Mouse (Mus musculus) embryonic facial prominence, embryonic 11.5 days (tissue): ENCODE measurements at regions not wholly inside any gene's neighbourhood (a gene's known extent, or its start where the extent isn't known, plus 50 kb on each side); places are given as distances from the start of the nearest gene placed in this dataset.

Experiments used
- ATAC-seq: fragments of 200-750 bp; cut with Nextera tagmentation; replicated peaks from 2 replicates; pipeline ENCODE4 v1.8.0; 2017; ENCODE audit warnings: low read depth; ENCODE audit not compliant: insufficient number of reproducible peaks, low FRiP score, low TSS enrichment
- DNase-seq: peaks from one replicate; pipeline ENCODE4 v3.0.0-alpha.2; 2015; ENCODE audit warnings: low spot score
- H3K27ac ChIP-seq: fragments of 300-500 bp; sonication (generic); replicated peaks from 2 replicates; pipeline ENCODE4 v1.5.1; 2014; ENCODE audit warnings: mild to moderate bottlenecking, low read depth, low read length, control low read depth
- H3K27me3 ChIP-seq: fragments of 300-500 bp; sonication (generic); 2 replicates; pipeline ENCODE4 v1.6.1; 2014; ENCODE audit warnings: mild to moderate bottlenecking, low read length, moderate library complexity, mixed read lengths; ENCODE audit not compliant: control insufficient read depth, insufficient read depth
- H3K36me3 ChIP-seq: fragments of 300-500 bp; sonication (generic); replicated peaks from 2 replicates; pipeline ENCODE4 v1.6.1; 2014; ENCODE audit warnings: low read depth, mild to moderate bottlenecking, low read length, moderate library complexity, mixed read lengths; ENCODE audit not compliant: control insufficient read depth, insufficient read depth
- H3K4me1 ChIP-seq: fragments of 300-500 bp; sonication (generic); 2 replicates; pipeline ENCODE4 v1.6.1; 2014; ENCODE audit warnings: low read length, mixed read lengths; ENCODE audit not compliant: control insufficient read depth, insufficient read depth
- H3K4me2 ChIP-seq: fragments of 300-500 bp; sonication (generic); 2 replicates; pipeline ENCODE4 v1.6.1; 2014; ENCODE audit warnings: low read depth, mild to moderate bottlenecking, control low read depth, low read length, moderate library complexity
- H3K4me3 ChIP-seq: fragments of 300-500 bp; sonication (generic); 2 replicates; pipeline ENCODE4 v1.5.1; 2014; ENCODE audit warnings: low read depth, low read length, control low read depth
- H3K9ac ChIP-seq: fragments of 300-500 bp; sonication (generic); replicated peaks from 2 replicates; pipeline ENCODE4 v1.6.1; 2014; ENCODE audit warnings: mild to moderate bottlenecking, control low read depth, low read length
- H3K9me3 ChIP-seq: fragments of 300-500 bp; sonication (generic); replicated peaks from 2 replicates; pipeline ENCODE4 v1.6.1; 2016; ENCODE audit warnings: mild to moderate bottlenecking, low read length, inconsistent platforms, mixed read lengths; ENCODE audit not compliant: control insufficient read depth
- WGBS: fragments of 180-500 bp; shearing (Covaris S2); extraction: QIAGEN DNeasy Blood & Tissue Kit; methylation state at CpG from one replicate; pipeline ENCODE4 v1.1.7; 2014; 5-methylcytosine and 5-hydroxymethylcytosine counted together

DNA sequence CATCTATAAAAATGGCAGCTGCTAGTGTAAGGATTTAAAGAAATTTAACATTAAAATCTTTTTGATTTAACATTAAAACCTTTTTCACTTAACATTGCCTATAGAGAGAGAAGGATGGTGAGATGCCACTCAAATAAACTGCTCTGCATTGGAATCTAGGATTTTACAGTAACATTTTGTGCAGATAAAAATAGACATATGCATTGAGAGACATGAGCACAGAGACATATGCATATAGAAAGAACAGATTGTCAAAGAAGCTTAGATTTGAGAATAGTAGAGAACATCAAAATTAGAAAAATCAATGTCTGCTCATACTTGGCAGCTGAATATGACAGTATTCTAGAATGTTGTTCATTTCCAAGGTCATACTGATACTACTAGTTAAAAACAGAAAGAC lies 220.2 kb downstream of the Arap2 start:
- DNase-seq, result no peak
- Histone ChIP-seq H3K36me3 (no peaks in the 10 kb centered on the region), H3K27me3 (no peaks in the 10 kb centered on the region), H3K9ac (no peak overlapping the region), H3K27ac (no peak overlapping the region), H3K9me3 (no peaks in the 10 kb centered on the region), H3K4me2 (no peak overlapping the region), H3K4me1 (no peaks in the 10 kb centered on the region), H3K4me3 (no peak overlapping the region)
- no peak for ATAC-seq

DNA sequence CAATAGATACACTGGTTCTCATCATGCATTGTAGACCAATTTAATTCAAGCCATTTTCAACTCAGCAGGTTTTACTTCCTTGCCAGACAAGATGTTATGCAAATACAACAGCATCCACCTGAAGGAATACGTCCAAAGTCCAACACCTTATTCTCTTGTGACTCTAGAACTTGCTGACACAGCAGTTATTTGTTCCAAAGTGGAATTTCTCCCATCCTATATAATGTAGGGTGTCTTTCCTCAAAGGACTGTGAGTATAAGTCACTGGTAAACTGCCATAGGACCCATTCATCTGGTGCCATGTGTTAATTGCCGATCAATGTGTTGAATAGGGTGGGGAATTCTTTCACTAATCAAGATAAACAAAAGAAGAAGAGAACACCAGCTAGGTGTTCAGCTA lies 226.7 kb downstream of the Arap2 start:
- H3K27me3 ChIP-seq, result no peaks in the 10 kb centered on the region
- ATAC-seq (no peak), DNase-seq (no peak)
- H3K4me3 ChIP-seq, result no peak overlapping the region
- 87% methylated on average over 2 of the region's 2 CpGs for WGBS
- H3K4me1 ChIP-seq, result no peaks in the 10 kb centered on the region
- no peak overlapping the region for H3K27ac ChIP-seq
- H3K36me3 ChIP-seq, result no peaks in the 10 kb centered on the region
- no peak overlapping the region for H3K4me2 ChIP-seq
- no peaks in the 10 kb centered on the region for H3K9me3 ChIP-seq
- H3K9ac ChIP-seq, result no peak overlapping the region

DNA sequence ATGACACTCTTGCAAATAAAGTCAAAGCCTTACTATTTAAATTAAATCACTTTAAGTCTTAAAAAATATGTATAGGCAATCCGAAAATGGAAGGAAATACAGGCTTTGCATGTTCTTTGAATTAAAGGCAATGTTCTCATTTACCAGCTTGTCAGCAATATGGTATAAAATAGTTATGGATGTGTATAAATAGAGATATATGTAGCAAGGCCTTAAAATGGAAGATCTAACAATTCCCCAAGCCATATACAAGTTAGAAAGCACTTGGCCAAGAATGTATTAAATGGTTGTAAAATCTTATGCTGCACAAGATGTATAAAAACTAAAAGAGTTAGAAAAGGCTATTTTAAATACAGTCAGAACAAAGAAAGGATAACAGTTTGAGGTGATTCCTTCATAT lies 254.1 kb downstream of the Arap2 start:
- Histone ChIP-seq H3K4me3 (no peak overlapping the region), H3K4me2 (no peak overlapping the region), H3K9ac (no peak overlapping the region), H3K9me3 (no peaks in the 10 kb centered on the region), H3K36me3 (no peaks in the 10 kb centered on the region), H3K4me1 (no peaks in the 10 kb centered on the region), H3K27ac (no peak overlapping the region), H3K27me3 (no peaks in the 10 kb centered on the region)
- WGBS, result 65% methylated on average over 1 of the region's 1 CpGs
- DNase-seq (no peak), ATAC-seq (no peak)

DNA sequence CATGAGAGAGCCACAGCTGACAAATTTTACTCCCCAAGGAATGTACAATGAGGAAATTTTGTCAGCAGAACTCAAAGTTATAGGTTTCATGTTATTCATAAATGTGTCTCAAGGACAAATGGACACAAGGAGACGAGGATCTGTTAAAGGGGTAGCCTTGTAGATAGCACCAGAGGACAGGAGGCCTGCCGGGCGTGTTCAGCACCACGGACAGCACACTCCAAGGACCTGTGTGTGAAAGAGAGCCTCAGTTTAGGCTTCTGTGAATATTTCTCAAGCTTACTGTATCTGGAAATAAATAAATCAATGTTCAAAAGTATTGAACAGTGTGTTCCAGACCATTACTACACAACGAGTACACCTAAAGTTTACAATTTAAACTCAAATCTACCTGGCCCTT lies 282.4 kb downstream of the Arap2 start:
- peak; percentile 78 for DNase-seq
- Histone ChIP-seq H3K27ac (no peak overlapping the region), H3K9me3 (no peaks in the 10 kb centered on the region), H3K4me3 (no peak overlapping the region), H3K4me2 (no peak overlapping the region), H3K27me3 (no peaks in the 10 kb centered on the region), H3K9ac (no peak overlapping the region), H3K36me3 (no peaks in the 10 kb centered on the region), H3K4me1 (no peaks in the 10 kb centered on the region)
- peak; percentile 80; the same call in 1 of the 2 replicates for ATAC-seq
- WGBS, result 37% methylated on average over 5 of the region's 5 CpGs

DNA sequence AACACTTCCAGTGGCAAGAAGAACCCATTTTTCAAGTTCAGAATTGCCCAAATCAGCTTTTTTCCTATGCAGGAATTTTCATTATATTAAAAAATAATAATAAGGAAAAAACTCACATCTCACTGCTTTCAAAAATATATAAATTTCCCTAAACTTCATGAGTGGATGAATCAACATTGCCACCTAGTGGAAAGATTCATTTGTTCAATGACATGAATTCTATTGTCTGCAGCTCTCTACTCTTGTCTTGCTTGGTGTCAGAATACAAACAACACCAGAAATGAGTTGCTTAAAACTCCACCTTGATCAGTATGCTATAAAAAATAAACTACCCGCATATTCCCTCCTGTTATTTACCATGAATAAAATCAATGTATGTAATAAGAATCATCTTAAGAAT lies 285.0 kb downstream of the Arap2 start:
- Histone ChIP-seq H3K4me2 (no peak overlapping the region), H3K4me1 (no peaks in the 10 kb centered on the region), H3K27ac (no peak overlapping the region), H3K9me3 (no peaks in the 10 kb centered on the region), H3K36me3 (no peaks in the 10 kb centered on the region), H3K4me3 (no peak overlapping the region), H3K27me3 (no peaks in the 10 kb centered on the region), H3K9ac (no peak overlapping the region)
- peak; percentile 69 for DNase-seq
- ATAC-seq, result no peak
- 29% methylated on average over 1 of the region's 1 CpGs for WGBS

DNA sequence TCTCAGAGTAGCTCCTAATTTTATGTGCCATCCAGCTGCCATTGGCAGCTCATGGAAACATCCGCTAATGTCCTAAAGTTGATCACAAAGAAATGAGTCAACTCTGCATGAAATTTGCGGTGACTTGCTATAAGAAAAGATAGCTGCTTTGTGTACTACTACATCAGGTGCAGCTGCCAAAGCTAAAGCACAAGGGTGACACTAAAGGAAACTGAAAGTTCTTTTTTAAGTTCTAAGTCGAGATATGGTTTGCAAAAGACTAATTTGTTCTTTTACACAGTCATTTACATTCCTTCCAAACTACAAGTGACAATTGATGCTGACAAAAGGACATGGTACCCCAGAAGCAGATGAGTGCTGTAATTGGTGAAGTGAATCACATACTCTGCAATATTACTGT lies 292.5 kb downstream of the Arap2 start:
- Histone ChIP-seq H3K36me3 (no peaks in the 10 kb centered on the region), H3K27ac (no peak overlapping the region), H3K27me3 (no peaks in the 10 kb centered on the region), H3K9ac (no peak overlapping the region), H3K9me3 (no peaks in the 10 kb centered on the region), H3K4me1 (no peaks in the 10 kb centered on the region), H3K4me2 (no peak overlapping the region), H3K4me3 (no peak overlapping the region)
- DNase-seq (no peak), ATAC-seq (no peak)
- 84% methylated on average over 3 of the region's 3 CpGs for WGBS

DNA sequence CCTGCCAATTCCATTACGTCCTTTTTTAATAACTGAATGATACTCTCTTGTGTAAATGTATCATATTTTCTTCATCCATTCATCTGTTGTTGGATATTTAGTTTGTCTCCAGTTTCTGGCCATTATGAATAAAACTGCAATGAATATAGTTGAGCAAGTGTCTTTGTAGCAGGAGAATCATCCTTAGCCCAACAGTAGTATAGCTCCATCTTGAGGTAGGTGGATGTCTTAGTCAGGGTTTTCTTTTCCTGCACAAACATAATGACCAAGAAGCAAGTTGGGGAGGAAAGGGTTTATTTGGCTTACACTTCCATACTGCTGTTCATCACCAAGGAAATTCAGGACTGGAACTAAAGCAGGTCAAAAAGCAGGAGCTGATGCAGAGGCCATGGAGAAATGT lies 299.2 kb downstream of the Arap2 start:
- H3K9ac ChIP-seq, result no peak overlapping the region
- H3K4me1 ChIP-seq, result no peaks in the 10 kb centered on the region
- H3K4me3 ChIP-seq, result no peak overlapping the region
- H3K27ac ChIP-seq, result no peak overlapping the region
- 79% methylated on average over 1 of the region's 1 CpGs for WGBS
- no peaks in the 10 kb centered on the region for H3K27me3 ChIP-seq
- no peak overlapping the region for H3K4me2 ChIP-seq
- H3K36me3 ChIP-seq, result no peaks in the 10 kb centered on the region
- ATAC-seq, result no peak
- H3K9me3 ChIP-seq, result no peaks in the 10 kb centered on the region
- DNase-seq, result no peak

DNA sequence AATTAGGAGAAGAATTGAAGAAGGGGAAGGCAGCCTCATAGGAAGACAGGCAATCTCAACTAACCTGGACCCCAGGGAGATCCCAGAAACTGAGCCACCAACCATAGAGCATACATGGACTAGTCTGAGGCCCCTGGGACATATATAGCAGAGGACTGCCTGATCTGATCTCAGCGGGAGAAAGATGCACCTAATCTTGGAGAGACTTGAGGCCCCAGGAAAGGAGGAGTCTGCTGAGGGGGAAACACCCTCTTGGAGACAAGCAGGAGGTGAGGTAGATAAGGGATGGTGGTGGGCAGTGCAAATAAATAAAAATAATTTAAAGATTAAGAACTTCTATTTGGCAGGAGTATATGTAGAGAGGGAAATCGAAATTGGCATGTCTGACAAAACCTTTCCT lies 303.4 kb downstream of the Arap2 start:
- Histone ChIP-seq H3K36me3 (no peaks in the 10 kb centered on the region), H3K27me3 (no peaks in the 10 kb centered on the region), H3K9ac (no peak overlapping the region), H3K9me3 (no peaks in the 10 kb centered on the region), H3K4me2 (no peak overlapping the region), H3K4me3 (no peak overlapping the region), H3K4me1 (no peaks in the 10 kb centered on the region), H3K27ac (no peak overlapping the region)
- DNase-seq, result no peak
- no peak for ATAC-seq
- 78% methylated on average over 2 of the region's 2 CpGs for WGBS
